Comparison of ENCODE assay signal across 8 mouse cellular contexts in genomic region chr17:47762518-47763340, GRCm38 (mm10). TPM values are rescaled to one million over a fixed set of nuclear protein-coding genes. Genes with fewer than 3 reads are reported as not detected.
DNase-seq lines count a peak whose midpoint lies in the region; ATAC-seq and TF ChIP-seq lines count a peak whose summit lies in the region.

No protein-coding gene starts in this region.

- peak; percentile 82 for DNase-seq in Patski (ENCODE audit: low read depth, low spot score)
- DNase-seq in cerebellum, adult 9-11 months: peak; percentile 78
- DNase-seq in gastrocnemius, postnatal 10 days: peak; percentile 61
- DNase-seq in left cerebral cortex, adult 2 months (ENCODE audit: extremely low spot score in 1 of 2, low spot score in 2 of 2): peak; percentile 66 to 78
- no peak for DNase-seq in midbrain, embryonic 10.5 days (ENCODE audit: low spot score)
- peak; percentile 92 for DNase-seq in stomach, postnatal 0 days (ENCODE audit: low spot score)

- in situ Hi-C loops in Patski (cut with MboI; ENCODE audit: low pct_unique_long_range_greater_than_20kb): no loop called here

- POLR2A ChIA-PET in Patski (lab: Charles Lee): interaction anchor here (0.6 to 9.9 kb wide), 3 partner anchors 9 to 62 kb away, joined by 3 to 91 read pairs (median 6); partner anchors contain the start of gene Tfeb

- TF ChIP-seq EP300 in stomach, postnatal 0 days (optimal IDR thresholded peaks at IDR 0.05): no peak

- peak overlapping the region; percentile 52; the same call in 1 of the 2 replicates for H3K27ac ChIP-seq in intestine, embryonic 15.5 days
- peak overlapping the region; percentile 81 for H3K27ac ChIP-seq in left cerebral cortex, adult 2 months
- 0 out of 2 replicates have a peak overlapping the region, but pooled peaks have one; percentile 13 for H3K27ac ChIP-seq in midbrain, embryonic 10.5 days (replicated peaks)
- H3K27ac ChIP-seq in stomach, postnatal 0 days (replicated peaks): peak overlapping the region; percentile 89

- H3K9ac ChIP-seq in intestine, embryonic 15.5 days: peak overlapping the region; percentile 9; the same call in 1 of the 2 replicates
- H3K9ac ChIP-seq in stomach, postnatal 0 days (ENCODE audit: low read length): peak overlapping the region; percentile 49

- CTCF ChIA-PET in Patski (lab: Charles Lee): interaction anchor here (0.9 to 2.4 kb wide), 7 partner anchors 9 to 26 kb away, joined by 3 to 8 read pairs (median 3); partner anchors contain the start of gene Tfeb

- 61% methylated on average over 13 of the region's 13 CpGs for WGBS in intestine, embryonic 15.5 days
- 84% methylated on average over 13 of the region's 13 CpGs for WGBS in midbrain, embryonic 10.5 days
- WGBS in stomach, postnatal 0 days: 54% methylated on average over 13 of the region's 13 CpGs

- no peaks in the 10 kb centered on the region for H3K27me3 ChIP-seq in Patski
- no peaks in the 10 kb centered on the region for H3K27me3 ChIP-seq in intestine, embryonic 15.5 days (replicated peaks)
- H3K27me3 ChIP-seq in midbrain, embryonic 10.5 days (ENCODE audit: low read depth, poor library complexity, severe bottlenecking): no peaks in the 10 kb centered on the region
- no peaks in the 10 kb centered on the region for H3K27me3 ChIP-seq in stomach, postnatal 0 days (ENCODE audit: control insufficient read depth, insufficient read depth, low read length)

- peaks cover 31% of the 10 kb centered on the region for H3K4me1 ChIP-seq in intestine, embryonic 15.5 days (replicated peaks)
- H3K4me1 ChIP-seq in midbrain, embryonic 10.5 days: peaks cover 18% of the 10 kb centered on the region
- H3K4me1 ChIP-seq in stomach, postnatal 0 days (replicated peaks; ENCODE audit: control insufficient read depth, insufficient read depth): peaks cover 11% of the 10 kb centered on the region

- intact Hi-C loops in left cerebral cortex, adult 2 months (cut with DNase I): no loop called here

- H3K36me3 ChIP-seq in intestine, embryonic 15.5 days: no peaks in the 10 kb centered on the region
- no peaks in the 10 kb centered on the region for H3K36me3 ChIP-seq in midbrain, embryonic 10.5 days
- H3K36me3 ChIP-seq in stomach, postnatal 0 days (ENCODE audit: control insufficient read depth, insufficient read depth, low read length): no peaks in the 10 kb centered on the region

- no peaks in the 10 kb centered on the region for H3K9me3 ChIP-seq in intestine, embryonic 15.5 days
- H3K9me3 ChIP-seq in midbrain, embryonic 10.5 days (replicated peaks): no peaks in the 10 kb centered on the region
- no peaks in the 10 kb centered on the region for H3K9me3 ChIP-seq in stomach, postnatal 0 days (ENCODE audit: control insufficient read depth, low read length)

- ATAC-seq in Patski: peak; percentile 88
- peak; percentile 60 for ATAC-seq in intestine, embryonic 15.5 days
- peak; percentile 90 for ATAC-seq in stomach, postnatal 0 days (ENCODE audit: low FRiP score, low TSS enrichment)
- ATAC-seq in inflammation-experienced regulatory T-cells, adult 6 months: no peak

- TF ChIP-seq CTCF in Patski (IDR thresholded peaks at IDR 0.05): no peak
- TF ChIP-seq CTCF in left cerebral cortex, adult 2 months (IDR thresholded peaks at IDR 0.05): no peak
- TF ChIP-seq CTCF in stomach, postnatal 0 days (IDR thresholded peaks at IDR 0.05; ENCODE audit: low read depth): no peak

- no peak overlapping the region for H3K4me2 ChIP-seq in intestine, embryonic 15.5 days (replicated peaks)
- H3K4me2 ChIP-seq in stomach, postnatal 0 days (replicated peaks; ENCODE audit: low read depth): 0 out of 2 replicates have a peak overlapping the region, but pooled peaks have one; percentile 3

- H3K4me3 ChIP-seq in intestine, embryonic 15.5 days (replicated peaks): no peak overlapping the region
- no peak overlapping the region for H3K4me3 ChIP-seq in left cerebral cortex, adult 2 months
- H3K4me3 ChIP-seq in midbrain, embryonic 10.5 days: no peak overlapping the region
- H3K4me3 ChIP-seq in stomach, postnatal 0 days (ENCODE audit: low read depth, low read length): no peak overlapping the region

RNA-seq across cellular contexts. Expression of gene Tfeb, which starts 25.9 kb away (rescaled TPM):
- 48.3 TPM for polyA plus RNA-seq in Patski (2021)
- total RNA-seq in gastrocnemius, postnatal 10 days (2021): 10 to 100 TPM; 67.9 to 70.7 TPM
- polyA plus RNA-seq in intestine, embryonic 15.5 days (2015; fragmentation: Nextera tagmentation; extraction: Ambion mirVana): 22.4 and 22.8 TPM in 2 replicates
- total RNA-seq in left cerebral cortex, adult 2 months (2021): 10 to 100 TPM; 10.0 to 10.6 TPM
- polyA plus RNA-seq in midbrain, embryonic 10.5 days (2016; fragmentation: Nextera tagmentation; extraction: Ambion mirVana): 1.9 and 2.3 TPM in 2 replicates
- 10.4 and 13.8 TPM in 2 replicates for polyA plus RNA-seq in stomach, postnatal 0 days (2015; fragmentation: Nextera tagmentation; extraction: Ambion mirVana)
- polyA plus RNA-seq in inflammation-experienced regulatory T-cells, adult 6 months (2017; shearing (Covaris generic)): 10 to 100 TPM in 1 of 3 experiments, 1 to 10 TPM in 2; 5.6 to 10.6 (median 6.5) TPM

RNA-seq across cellular contexts. Expression of gene Pgc, which starts 36.1 kb away (rescaled TPM):
- not detected for polyA plus RNA-seq in Patski (2021)
- total RNA-seq in gastrocnemius, postnatal 10 days (2021): not detected
- 0.93 and 0.99 TPM in 2 replicates for polyA plus RNA-seq in intestine, embryonic 15.5 days (2015; fragmentation: Nextera tagmentation; extraction: Ambion mirVana)
- total RNA-seq in left cerebral cortex, adult 2 months (2021): not detected
- polyA plus RNA-seq in midbrain, embryonic 10.5 days (2016; fragmentation: Nextera tagmentation; extraction: Ambion mirVana): 0.19 TPM in 1 of 2 replicates, not detected in the other
- polyA plus RNA-seq in stomach, postnatal 0 days (2015; fragmentation: Nextera tagmentation; extraction: Ambion mirVana): 1,647 and 1,784 TPM in 2 replicates
- not detected for polyA plus RNA-seq in inflammation-experienced regulatory T-cells, adult 6 months (2017; shearing (Covaris generic))

Comparison
In these comparisons a context has a peak if more than half of its experiments do, and no peak if none do; other contexts are left out.
1. H3K27ac ChIP-seq: peak in every context shown above with its lines; median percentile 89 in stomach, postnatal 0 days; 81 in left cerebral cortex, adult 2 months; 52 in intestine, embryonic 15.5 days; 13 in midbrain, embryonic 10.5 days.
2. RNA of gene Pgc, which starts 36.1 kb away (polyA plus RNA-seq): 1,647 to 1,784 TPM in stomach, postnatal 0 days; 0.93 to 0.99 TPM in intestine, embryonic 15.5 days, 0.19 TPM in midbrain, embryonic 10.5 days, not detected in Patski (single experiment) and not detected in inflammation-experienced regulatory T-cells, adult 6 months; every median in the first group is over 100 times any median in the second.